Mouse (Mus musculus): ENCODE data around the gene Hist1h2aa. TPM values are rescaled to one million over a fixed set of nuclear protein-coding genes. Genes with fewer than 3 reads are reported as not detected.

Hist1h2aa gene
- total RNA-seq (2015) (not detected in 2 replicates), total RNA-seq (2017) (not detected in 2 replicates)

DNA sequence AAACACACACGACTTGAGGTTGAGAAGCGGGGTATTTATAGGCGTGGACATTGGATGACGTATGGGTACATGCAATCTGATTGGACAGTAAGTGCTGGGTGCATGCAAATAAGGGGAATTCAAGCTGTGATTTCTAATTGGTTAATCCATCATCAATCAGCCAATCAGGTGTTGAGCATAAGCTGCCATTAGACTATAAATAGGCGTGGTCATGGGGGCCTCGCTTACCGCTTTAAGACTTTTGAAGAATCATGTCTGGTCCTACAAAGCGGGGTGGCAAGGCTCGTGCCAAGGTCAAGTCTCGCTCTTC lies at the start of gene Hist1h2aa:
TSS of gene Hist1h2aa (plus strand) at position 252 of the 310 bp plus-strand sequence.
- no peak for ATAC-seq (ENCODE audit: poor library complexity, severe bottlenecking)

DNA sequence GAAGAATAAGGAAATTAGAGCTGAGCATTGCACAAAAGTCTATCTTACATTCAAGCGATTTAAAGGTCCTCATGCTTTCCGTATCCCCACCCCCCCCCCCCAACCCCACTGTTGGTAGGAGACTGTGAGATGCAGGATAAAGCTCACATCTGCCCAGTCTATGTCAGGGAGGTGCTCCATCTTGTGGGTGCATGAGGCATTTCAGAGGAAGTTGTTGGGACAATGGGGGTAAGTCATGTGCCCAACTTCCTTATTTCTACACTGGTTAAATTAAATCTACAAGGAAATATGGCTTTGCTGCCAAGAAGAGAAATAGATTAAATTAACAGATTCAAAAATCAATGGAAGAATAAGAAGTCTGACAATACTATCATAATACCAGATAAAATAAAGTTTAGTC lies 48.7 kb upstream of the Hist1h2aa start:
- ATAC-seq (ENCODE audit: poor library complexity, severe bottlenecking): peak; percentile 93

DNA sequence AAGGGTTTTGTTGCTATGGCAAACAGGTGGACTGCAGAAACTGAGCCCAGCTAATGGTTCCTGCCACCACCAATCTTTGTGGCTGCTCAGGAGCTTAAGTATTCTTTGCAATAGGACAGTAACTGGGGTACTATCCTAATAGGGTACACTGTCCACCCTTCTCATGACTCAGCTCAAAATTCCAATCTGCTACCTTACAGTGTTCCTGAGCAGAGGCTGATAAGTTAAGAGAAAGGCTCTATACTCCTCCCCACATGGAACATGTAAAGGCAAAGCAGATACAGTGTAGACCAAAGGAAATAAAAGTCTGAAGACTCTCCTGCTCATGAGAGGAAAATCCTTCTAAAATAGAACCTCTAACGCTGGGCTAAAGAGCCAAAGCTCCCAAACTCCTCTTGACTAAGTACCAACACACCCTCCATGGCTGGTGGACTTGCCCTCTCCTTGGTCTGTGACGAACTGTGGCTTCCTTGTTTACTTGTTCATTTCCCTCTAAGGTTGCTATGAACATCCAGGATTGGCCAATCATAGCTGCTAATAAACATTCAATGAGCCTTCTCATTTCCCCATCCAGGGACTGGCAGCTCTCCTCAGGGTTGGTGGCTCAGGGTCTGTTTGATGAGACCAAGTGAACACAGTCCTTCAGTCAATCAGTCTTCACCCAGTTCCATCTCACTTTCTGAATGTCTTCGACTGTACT lies 47.1 kb upstream of the Hist1h2aa start:
- peak; percentile 57 for ATAC-seq (ENCODE audit: poor library complexity, severe bottlenecking)

DNA sequence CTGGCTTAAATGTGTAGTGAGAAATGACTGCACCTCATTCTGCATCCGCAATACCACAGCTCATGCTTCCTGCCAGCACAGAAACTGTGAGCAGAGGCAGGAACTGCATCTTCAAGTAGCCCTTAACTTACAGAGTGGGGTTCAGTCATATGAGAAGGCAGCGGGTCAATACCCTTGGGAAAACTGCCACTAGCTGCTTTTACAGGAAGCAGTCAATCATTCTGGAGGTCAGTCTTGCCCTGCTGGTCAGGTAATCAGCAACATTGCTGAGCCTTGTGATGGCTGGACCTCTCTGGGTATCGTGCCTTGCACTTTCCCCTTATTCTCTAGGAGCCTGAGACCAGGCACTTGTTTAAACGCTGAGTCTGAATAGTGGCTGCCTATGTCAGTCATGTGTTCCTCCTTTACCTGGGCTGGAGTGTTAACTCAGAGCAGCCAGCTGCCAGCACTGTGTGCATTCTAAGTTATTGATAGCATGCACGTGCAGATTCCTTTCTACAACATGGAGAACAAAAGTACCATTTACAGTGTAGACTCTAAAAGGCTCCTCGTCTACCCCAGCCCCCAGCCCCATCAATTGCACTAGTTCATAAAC lies 45.2 kb upstream of the Hist1h2aa start:
- ATAC-seq (ENCODE audit: poor library complexity, severe bottlenecking): no peak

DNA sequence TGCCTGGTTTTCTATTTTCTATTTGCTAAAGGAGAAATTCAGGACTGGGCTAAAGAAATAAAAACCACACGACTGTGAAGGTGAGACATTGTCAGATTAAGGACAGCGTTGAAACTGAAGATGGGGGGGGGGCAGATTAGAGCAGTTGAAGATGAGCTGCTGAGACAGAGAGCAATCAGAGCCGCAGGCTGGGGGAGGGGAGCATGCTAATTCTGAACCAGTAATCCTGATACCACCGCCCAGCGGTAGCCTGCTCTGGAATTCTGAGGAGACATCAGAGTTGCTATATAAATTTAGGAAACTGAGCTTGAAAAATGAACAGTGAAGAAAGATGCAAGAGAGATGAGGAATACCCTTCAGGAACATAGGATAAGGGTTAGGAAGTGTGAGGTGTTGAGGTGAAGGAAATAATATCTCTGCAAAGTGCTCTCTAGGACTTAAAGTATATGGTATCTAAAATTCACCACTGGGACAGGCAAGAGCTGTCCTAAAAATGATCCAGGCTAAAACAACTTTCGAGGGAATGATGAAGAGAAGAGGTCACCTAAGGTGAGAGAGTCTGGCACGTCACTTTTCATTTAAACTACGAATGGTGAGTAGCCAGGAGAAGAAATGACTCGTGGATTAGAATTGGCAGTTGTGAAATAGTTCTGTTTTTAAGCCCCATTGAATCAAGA lies 41.5 kb upstream of the Hist1h2aa start:
- ATAC-seq (ENCODE audit: poor library complexity, severe bottlenecking): no peak

DNA sequence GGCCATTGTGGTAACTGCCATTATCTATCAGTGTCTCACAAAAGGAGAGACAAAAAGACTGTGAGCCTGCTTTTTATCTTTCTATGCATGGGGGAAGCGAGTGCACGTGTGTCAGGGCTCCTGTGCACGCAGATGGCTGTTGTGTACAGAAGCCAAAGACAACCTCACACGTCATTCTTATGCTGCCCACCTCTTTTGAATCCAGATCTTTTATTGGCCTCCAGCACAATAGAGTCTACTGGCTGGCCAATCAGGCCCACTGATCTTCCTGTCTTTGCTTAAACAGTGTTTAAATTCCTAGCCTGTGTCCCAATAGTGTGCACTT lies 41.0 kb upstream of the Hist1h2aa start:
- no peak for ATAC-seq (ENCODE audit: poor library complexity, severe bottlenecking)

DNA sequence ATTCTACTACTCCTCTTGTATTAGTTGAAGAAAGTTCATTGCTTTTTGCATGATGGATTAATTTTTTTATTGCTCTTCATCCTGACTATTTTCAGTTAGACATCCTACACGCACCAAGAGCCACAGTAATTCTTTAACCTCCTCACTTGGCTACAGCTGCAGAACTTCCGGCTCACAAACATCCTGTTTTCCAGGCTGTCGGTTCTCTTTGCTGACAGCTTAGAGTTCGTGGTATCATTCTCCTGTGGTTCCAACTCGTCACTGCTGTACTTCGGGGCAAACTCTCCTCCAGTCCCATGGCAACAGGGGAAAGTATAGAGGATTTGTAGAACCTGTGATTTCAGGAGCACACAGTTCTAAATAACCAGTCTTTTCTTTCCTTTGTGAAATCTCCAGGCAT lies 36.0 kb upstream of the Hist1h2aa start:
- no peak for ATAC-seq (ENCODE audit: poor library complexity, severe bottlenecking)

DNA sequence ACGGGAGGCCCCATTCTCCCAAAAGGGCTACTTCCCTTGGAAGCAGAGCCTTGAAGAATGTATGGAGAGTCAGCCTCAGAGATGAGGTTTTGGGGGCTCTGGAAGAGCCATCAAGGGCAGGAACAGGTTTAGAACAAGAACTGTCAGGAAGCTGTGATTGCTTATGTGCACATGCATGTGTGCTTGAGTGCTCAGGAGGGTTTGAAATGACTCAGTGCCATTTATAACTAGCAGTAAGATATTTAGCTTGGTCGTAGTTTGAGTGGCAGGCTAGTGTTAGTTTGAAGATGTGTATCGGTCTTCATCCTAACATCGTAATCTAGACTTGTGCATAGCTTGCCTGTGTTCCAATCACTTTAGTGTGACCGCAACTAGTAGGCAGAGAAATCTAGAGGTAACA lies 27.4 kb upstream of the Hist1h2aa start:
- no peak for ATAC-seq (ENCODE audit: poor library complexity, severe bottlenecking)

DNA sequence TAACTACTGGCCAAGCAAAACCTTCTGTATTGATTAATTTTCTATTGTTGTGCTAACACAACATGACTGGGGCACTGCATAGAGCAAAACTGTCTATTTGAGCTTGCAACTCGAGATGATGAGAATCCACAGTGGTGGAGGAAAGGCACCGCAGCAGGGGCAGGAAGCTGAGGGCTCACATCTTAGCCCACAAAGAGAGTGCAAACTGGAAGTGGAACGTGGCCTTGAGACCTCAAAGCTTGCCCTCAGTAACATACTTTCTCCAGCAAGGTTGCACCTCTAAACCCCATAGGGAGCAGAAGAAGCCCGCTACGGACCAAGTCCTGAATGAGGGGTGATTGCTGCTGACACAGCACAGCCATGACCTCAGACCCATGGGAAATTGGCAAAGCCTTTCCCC lies 24.1 kb upstream of the Hist1h2aa start:
- no peak for ATAC-seq (ENCODE audit: poor library complexity, severe bottlenecking)

DNA sequence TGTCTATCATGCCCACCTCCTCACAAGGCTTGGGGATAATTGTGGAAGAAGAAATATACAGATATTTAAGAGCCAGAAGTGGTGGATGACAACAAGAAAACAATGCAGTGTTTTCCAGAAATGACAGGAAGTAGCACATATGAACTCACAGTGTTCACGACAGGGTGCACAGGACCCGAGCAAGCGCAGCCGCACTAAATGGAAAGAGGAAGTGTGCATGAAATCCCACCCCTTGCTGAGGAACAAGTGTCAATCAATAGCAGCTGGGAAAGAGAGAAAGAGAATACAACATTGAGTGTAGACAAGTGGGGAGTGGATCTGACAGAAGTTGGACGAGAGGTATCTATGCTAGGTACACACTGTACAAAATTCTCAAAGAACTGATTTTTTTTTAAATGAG lies 22.9 kb upstream of the Hist1h2aa start:
- ATAC-seq (ENCODE audit: poor library complexity, severe bottlenecking): peak; percentile 74

DNA sequence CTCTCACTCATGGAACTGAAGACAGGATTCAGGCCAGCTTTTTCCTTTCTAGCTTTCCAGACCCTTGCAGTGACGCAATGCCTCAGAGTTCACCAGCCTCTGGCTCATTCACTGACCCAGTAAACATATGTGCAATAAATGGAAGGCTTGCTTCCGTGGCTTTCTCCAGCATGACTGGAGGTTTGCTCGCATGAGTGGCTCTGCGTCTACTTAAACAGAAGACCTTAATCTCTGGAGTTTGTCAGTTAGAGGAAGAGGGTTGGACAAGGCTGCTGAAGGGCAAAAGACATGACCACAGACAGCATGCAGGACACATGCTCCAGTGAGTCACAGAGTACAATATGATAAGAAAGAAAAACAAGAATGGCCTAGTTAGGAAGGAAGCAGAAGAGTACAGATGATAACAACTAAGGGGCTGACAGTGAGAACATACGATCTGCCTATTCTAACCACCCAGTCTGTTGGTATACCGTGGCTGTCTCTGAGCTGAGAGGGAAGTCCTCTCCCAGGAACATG lies 20.4 kb upstream of the Hist1h2aa start:
- ATAC-seq (ENCODE audit: poor library complexity, severe bottlenecking): peak; percentile 33

DNA sequence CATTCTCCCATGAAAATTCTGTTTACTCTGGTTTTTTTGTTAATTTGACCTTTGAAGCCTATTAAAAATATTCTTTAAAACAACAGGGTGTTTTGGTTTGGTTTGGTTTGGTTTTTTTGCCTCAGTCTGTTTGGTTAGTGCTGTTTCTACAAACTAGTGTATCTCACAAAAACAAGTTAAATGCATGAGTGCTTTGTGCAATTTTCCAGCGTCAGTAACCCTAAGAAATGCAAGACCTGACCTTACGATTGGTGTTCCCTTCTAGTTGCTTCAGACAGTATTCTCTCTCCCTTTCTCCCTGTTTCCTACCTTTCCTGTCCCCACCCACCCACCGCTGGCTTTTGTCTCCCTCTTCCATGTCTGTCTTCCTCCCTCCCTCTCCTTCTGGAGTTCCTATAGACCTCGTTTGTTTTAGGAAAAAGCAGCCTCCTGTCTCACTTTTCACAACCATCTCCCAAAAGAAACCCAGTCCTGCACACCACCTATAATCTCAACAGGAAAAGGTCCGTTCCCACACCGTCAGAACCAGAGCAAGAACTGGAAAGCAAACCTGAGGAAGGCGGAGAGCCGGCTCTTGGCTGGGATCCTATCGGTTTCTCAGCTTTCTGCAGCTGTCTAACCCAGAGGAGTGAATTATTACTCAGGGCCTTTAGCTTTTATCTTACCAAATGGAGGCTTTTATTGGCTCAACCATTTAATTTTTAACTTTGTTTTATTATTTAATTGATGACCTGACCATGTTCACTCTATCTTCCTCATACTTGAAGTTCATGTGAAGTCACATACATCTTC lies 19.7 kb upstream of the Hist1h2aa start, which contains the start of gene Slc17a4:
TSS of gene Slc17a4 (minus strand) at position 634 of the 792 bp plus-strand sequence.
- no peak for ATAC-seq (ENCODE audit: poor library complexity, severe bottlenecking)

DNA sequence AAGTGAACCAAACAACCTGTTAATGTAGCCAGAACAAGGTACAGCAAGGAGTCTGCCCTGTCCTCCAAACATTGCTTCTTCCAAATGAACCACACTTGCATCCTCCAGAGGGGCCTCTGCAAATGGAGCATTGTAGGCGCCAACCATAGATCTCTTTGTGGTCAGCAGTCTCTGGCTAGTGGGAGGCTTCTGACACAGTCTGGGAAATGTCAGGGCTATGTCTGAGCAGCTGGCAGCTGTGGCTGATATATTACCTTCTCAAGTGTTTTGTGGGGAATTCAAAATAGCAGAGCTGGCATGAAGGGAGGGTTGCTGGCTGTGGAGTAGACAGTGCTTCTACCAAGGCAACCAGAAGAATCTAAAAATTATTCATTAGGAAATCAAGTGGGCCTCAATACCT lies 18.1 kb upstream of the Hist1h2aa start:
- ATAC-seq (ENCODE audit: poor library complexity, severe bottlenecking): no peak

DNA sequence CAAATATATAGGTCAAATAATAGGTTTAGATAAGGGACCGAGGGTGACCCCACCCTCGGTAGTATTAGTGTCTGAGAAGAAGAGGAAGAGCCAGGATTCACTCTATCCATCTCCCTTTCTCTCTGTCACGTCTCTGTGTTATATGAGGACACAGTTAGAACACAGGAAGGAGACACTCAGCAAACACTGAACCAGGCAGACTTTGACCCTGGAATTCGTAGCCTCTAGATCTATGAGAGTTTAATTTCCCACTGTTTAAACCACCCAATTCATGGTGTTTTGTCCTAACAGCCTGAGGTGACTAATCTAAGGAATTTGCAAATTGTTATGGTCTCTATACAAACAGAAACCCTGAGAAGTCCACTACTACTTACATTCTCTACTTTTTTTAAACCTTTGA lies 16.6 kb upstream of the Hist1h2aa start:
- ATAC-seq (ENCODE audit: poor library complexity, severe bottlenecking): no peak

DNA sequence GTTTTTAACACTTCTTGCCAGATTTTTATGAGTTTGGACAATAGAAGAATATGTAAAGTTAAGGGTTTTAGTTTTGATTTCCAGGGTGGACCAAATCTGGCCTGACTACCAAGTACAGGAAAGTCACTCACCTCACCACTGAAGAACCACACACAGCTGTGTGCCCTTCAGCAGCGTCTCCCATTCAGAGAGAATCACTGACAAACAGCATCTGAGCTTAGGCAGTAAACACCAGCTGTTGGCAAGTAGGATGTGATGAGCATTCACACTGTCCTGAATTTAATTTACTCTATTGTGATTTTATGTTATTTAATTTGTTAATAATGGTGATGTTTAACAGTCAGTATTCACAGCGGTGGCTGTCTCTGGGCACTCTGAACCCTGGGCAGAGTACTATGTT lies 8.5 kb upstream of the Hist1h2aa start:
- no peak for ATAC-seq (ENCODE audit: poor library complexity, severe bottlenecking)

DNA sequence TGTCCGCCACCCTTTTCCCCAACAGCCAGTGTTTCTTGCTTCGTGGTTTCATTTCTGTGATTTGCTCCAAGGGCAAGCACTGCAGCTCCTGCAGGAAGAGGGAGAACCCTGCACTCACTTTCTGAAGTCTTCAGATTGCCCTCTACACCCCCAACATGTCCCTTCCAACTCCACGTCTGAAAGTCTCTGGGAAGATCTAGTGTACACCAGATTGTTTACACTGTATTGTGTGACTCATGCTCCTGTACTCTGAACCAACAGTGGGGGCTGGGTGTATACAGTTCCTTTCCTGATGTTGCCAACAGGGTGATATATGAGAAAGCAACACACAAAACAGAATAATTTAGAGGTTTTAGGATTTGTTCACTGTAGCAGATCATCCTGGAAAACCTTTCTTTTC lies 5.6 kb upstream of the Hist1h2aa start:
- ATAC-seq (ENCODE audit: poor library complexity, severe bottlenecking): no peak

DNA sequence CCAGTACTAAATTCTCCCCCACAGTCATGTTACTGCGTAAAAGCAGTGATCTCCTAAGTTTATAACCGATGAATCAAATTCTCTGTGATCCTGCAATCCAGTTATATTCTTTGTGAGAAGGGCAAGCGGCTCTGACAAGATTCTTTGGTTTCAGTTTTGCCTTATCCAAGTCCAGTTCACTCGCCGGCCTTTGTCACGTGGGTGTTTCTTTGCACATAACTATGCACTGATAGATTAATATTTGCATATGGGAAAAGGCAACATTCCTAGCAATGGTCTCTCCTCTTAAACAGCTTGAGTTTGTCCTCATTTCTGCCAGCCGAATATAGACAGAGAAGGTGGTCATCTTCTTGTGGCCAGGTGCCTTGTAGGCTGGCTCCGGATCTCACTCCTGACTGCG lies 3.8 kb upstream of the Hist1h2aa start:
- no peak for ATAC-seq (ENCODE audit: poor library complexity, severe bottlenecking)

DNA sequence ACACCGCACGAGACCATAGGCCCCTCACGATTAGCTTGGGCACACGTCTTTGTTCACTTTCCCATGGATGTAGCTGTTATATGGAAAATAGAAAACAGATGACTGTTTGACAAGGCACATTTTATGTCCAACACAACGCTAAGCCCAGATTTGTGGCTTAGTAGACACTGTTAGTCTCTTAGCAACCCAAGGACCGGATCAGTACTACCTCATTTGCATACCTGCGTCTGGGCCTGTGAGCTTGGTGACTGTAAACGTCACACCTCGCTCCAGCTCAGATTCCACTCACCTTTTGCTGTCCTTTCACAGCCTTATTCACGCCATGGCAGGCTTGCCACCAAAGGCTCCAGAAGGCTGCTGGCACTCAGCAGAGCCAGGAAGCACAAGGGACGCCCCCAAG lies 3.4 kb upstream of the Hist1h2aa start:
- ATAC-seq (ENCODE audit: poor library complexity, severe bottlenecking): no peak

DNA sequence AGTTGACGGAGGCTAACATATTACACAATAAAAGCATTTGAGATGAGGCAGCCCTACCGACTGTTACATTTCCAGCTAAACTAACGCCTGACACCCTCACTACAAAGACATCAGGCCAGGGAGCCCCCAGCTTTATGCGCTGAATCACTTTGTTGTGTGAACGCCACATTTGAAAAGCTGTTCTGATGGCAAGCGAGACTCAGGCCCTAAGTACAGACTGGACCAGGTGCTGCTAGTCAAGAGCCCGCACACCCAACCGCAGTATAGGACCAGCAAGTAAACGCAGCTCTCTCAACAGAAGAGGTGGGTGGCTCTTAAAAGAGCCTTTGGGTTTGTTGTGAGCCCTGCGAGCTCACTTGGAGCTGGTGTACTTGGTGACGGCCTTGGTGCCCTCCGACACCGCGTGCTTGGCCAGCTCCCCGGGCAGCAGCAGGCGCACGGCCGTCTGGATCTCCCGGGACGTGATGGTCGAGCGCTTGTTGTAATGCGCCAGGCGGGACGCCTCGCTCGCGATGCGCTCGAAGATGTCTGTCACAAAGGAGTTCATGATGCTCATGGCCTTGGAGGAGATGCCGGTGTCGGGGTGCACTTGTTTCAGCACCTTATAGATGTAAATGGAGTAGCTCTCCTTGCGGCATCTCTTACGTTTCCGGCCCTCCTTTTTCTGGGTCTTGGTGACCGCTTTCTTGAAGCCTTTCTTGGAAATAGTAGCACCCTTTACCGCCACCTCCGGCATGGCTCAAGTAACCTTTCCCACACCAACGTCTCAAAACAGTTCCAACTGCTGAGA lies 646 bp upstream of the Hist1h2aa start, which contains the start of gene Hist1h2ba:
TSS of gene Hist1h2ba (minus strand) at position 736 of the 790 bp plus-strand sequence.
- no peak for ATAC-seq (ENCODE audit: poor library complexity, severe bottlenecking)

DNA sequence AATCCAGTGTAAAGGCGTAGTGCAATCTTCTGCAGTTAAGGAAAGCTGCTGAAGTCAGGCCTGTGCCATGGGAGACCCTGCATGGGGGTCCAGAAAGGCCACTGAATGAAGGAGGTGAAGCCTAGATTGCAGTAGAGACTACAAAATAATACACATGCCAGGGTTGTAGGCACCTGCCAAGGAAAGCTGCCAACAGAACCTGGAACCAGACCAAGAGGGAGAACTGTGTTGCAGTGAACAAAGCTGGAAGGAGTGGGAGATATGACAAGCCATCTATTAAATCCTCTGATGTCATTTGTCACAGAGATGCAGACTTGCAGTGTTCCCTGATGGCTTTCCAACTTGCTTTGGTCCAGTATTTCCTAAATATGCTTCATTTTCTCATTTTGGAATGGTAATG lies 4.4 kb downstream of the Hist1h2aa start:
- ATAC-seq (ENCODE audit: poor library complexity, severe bottlenecking): no peak

DNA sequence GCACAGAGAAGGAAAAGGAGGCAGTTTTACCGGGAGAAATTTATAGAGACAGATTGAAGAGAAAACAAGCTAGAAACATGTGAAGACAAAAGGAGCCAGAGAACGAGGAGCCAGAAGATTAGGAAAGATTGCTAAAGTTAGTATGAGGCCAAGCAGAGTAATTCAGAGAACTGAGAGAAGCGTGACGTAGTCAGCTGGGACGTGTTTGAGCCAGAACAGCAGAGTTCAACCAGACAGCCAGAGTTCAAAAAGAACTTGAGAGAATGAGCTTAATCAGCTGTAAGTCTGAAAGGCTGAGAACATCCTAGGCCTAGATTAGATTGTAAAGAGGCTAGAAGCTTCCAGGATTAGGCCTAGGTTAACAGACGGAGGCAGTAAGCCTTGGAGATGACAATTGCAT lies 6.0 kb downstream of the Hist1h2aa start:
- ATAC-seq (ENCODE audit: poor library complexity, severe bottlenecking): no peak
